Mouse (Mus musculus) heart, embryonic 14.5 days (tissue): ENCODE measurements around the gene St6gal1. TPM values are rescaled to one million over a fixed set of nuclear protein-coding genes. Genes with fewer than 3 reads are reported as not detected.

Experiments
- ATAC-seq: fragments of 200-750 bp; cut with Nextera tagmentation; 2 replicates; pipeline ENCODE4 v1.8.0; 2017; ENCODE audit warnings: low read depth, moderate TSS enrichment; ENCODE audit not compliant: insufficient number of reproducible peaks, insufficient read depth, low FRiP score
- H3K27ac ChIP-seq, 2 experiments: fragments of 200-500 bp in 1 of 2; fragments of 300-500 bp in 1 of 2; sonication (generic) in 1 of 2; replicated peaks in 1 of 2; 2 replicates each; pipeline ENCODE4 v1.5.1; 2012 to 2014; ENCODE audit warnings: low read depth in 2 of 2, low read length in 2 of 2, control low read depth in 1 of 2, mild to moderate bottlenecking in 1 of 2, mixed read lengths in 1 of 2; ENCODE audit not compliant: control insufficient read depth in 1 of 2, insufficient read depth in 1 of 2
- H3K27me3 ChIP-seq: fragments of 300-500 bp; sonication (generic); 2 replicates; pipeline ENCODE4 v1.6.1; 2014; ENCODE audit warnings: mild to moderate bottlenecking, low read length, control low read depth; ENCODE audit not compliant: control insufficient read depth, insufficient read depth
- H3K36me3 ChIP-seq: fragments of 300-500 bp; sonication (generic); 2 replicates; pipeline ENCODE4 v1.6.1; 2014; ENCODE audit warnings: mild to moderate bottlenecking, control low read depth, low read length, mixed read lengths; ENCODE audit not compliant: control insufficient read depth, insufficient read depth
- H3K4me1 ChIP-seq, 2 experiments: fragments of 200-500 bp in 1 of 2; fragments of 300-500 bp in 1 of 2; sonication (generic) in 1 of 2; 2 replicates each; pipeline ENCODE4 v1.6.1; 2012 to 2014; ENCODE audit warnings: low read length in 2 of 2, control low read depth in 1 of 2, mixed read lengths in 1 of 2; ENCODE audit not compliant: control insufficient read depth in 2 of 2, insufficient read depth in 2 of 2
- H3K4me2 ChIP-seq: fragments of 300-500 bp; sonication (generic); 2 replicates; pipeline ENCODE4 v1.6.1; 2014; ENCODE audit warnings: mild to moderate bottlenecking, low read length
- H3K4me3 ChIP-seq, 2 experiments: fragments of 200-500 bp in 1 of 2; fragments of 300-500 bp in 1 of 2; sonication (generic) in 1 of 2; 2 replicates each; pipeline ENCODE4 v1.5.1; 2012 to 2014; ENCODE audit warnings: low read length in 2 of 2, mild to moderate bottlenecking in 2 of 2, control low read depth in 1 of 2, low read depth in 1 of 2, moderate library complexity in 1 of 2; ENCODE audit not compliant: control insufficient read depth in 1 of 2, insufficient read depth in 1 of 2
- H3K9ac ChIP-seq: fragments of 300-500 bp; sonication (generic); 2 replicates; pipeline ENCODE4 v1.6.1; 2014; ENCODE audit warnings: mild to moderate bottlenecking, low read length
- H3K9me3 ChIP-seq: fragments of 300-500 bp; sonication (generic); 2 replicates; pipeline ENCODE4 v1.6.1; 2016; ENCODE audit warnings: low read length, control low read depth; ENCODE audit not compliant: control insufficient read depth
- WGBS: fragments of 180-500 bp; shearing (Covaris S2); extraction: QIAGEN DNeasy Blood & Tissue Kit; methylation state at CpG from one replicate; pipeline ENCODE4 v1.1.7; 2014; 5-methylcytosine and 5-hydroxymethylcytosine counted together
- polyA plus RNA-seq: library from polyadenylated mRNA; unstranded; fragments of >200 nt; fragmentation: Nextera tagmentation; extraction: Ambion mirVana; gene quantifications from 2 replicates; pipeline ENCODE4 v1.2.1, GENCODE M21; 2014

St6gal1 gene
- polyA plus RNA-seq, 1 experiment from 2014 or later = 16.2 TPM

- 28% methylated on average over 3 of the region's 3 CpGs for WGBS
- H3K27me3 ChIP-seq = peaks cover 18% of the 10 kb centered on the region
- H3K4me2 ChIP-seq = peak overlapping the region; percentile 3; the same call in 1 of the 2 replicates
- no peak overlapping the region for H3K4me3 ChIP-seq
- peaks cover 32 to 33% of the 10 kb centered on the region in 2 experiments for H3K4me1 ChIP-seq
- H3K9me3 ChIP-seq = no peaks in the 10 kb centered on the region
- no peak overlapping the region for H3K27ac ChIP-seq
- ATAC-seq = no peak
- no peak overlapping the region for H3K9ac ChIP-seq
- peaks cover 4% of the 10 kb centered on the region; the same call in 1 of the 2 replicates for H3K36me3 ChIP-seq
Measured at GRCm38 (mm10) chr16:23259580-23259979, 35.0 kb downstream of the St6gal1 start.

DNA sequence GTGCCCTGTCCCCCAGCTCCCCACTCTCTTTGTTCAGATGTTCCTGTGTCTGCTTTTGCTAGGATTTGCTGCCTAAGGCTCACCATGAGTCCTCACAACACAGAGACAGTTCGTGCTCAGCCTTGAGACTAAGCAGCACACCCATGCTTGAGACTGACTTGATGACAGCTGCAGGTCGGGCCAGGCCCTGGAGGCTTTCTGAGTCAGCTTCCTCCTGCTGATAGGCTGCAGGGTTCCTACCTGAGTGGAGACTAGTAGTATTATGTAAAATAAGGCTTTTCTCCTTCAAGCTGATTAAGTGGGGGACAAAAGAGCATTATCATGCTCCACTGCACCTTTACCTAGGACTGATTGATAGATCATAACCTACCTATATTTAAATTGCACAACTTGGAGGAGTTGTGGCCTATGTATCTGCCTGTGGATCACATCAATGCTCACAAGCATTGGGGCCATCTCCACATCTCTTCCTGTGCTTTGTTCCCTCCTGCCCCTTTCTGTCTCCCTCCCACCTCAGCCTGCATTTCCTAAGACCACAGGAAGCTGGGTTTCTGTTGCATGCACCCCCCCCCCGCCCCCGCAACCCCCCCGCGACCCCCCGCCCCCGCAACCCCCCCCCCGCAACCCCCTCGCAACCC lies 37.7 kb downstream of the St6gal1 start:
- H3K4me1 ChIP-seq = peaks cover 30% of the 10 kb centered on the region in 2 experiments
- H3K9me3 ChIP-seq = no peaks in the 10 kb centered on the region
- no peak overlapping the region for H3K4me2 ChIP-seq
- 5% methylated on average over 9 of the region's 10 CpGs for WGBS
- ATAC-seq = 0 out of 2 replicates have a peak, but pooled peaks have one; percentile 37
- no peak overlapping the region for H3K27ac ChIP-seq
- peaks cover 8% of the 10 kb centered on the region for H3K36me3 ChIP-seq
- H3K4me3 ChIP-seq = no peak overlapping the region
- peaks cover 26% of the 10 kb centered on the region for H3K27me3 ChIP-seq
- no peak overlapping the region for H3K9ac ChIP-seq

DNA sequence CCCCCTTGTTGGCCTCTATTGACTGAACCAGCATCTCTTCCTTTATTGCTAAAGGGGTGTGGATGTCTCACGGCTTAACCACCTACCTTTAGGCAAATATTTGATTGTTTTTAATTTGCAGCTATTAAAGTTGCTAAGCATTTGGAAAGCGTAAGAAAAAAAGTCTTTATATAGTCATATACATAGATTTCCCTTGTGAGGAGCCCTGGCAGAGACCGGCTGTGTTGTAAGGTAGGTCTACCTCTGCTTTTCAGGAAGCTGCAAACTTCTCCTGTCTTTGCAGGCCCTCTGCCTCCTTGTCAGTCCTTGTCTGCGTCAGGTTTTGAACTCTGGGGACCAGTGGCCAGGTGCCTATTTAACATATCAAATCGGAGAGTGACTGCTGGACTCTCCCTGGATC lies 38.3 kb downstream of the St6gal1 start:
- Histone ChIP-seq H3K27ac (no peak overlapping the region), H3K4me1 (peaks cover 27 to 28% of the 10 kb centered on the region in 2 experiments), H3K4me2 (no peak overlapping the region), H3K9me3 (no peaks in the 10 kb centered on the region), H3K9ac (no peak overlapping the region), H3K36me3 (peaks cover 8% of the 10 kb centered on the region; the same call in 1 of the 2 replicates), H3K4me3 (no peak overlapping the region), H3K27me3 (peaks cover 22% of the 10 kb centered on the region)
- no peak for ATAC-seq
- 51% methylated on average over 5 of the region's 5 CpGs for WGBS

DNA sequence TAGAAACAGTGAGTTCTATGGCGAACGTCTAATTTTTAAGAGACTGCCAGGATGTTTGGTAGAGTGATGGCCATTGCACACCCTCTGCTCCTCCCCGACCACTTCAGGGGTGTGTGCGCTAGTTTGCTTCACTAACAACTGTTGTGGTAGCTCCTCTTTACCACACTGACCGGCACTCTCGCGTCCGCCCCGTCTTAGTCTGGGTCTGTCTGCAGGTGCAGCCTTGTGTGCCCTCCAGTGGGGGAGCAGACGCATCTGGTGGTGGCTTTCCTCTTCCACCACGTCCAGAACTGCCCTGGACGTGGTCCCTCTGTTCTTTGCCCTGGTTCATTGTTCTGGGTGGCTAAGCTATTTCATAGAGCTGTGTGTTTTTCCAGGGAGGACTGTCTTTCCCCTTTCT lies 40.5 kb downstream of the St6gal1 start:
- ATAC-seq = no peak
- Histone ChIP-seq H3K27me3 (peaks cover 29% of the 10 kb centered on the region), H3K9me3 (no peaks in the 10 kb centered on the region), H3K36me3 (peaks cover 8% of the 10 kb centered on the region; the same call in 1 of the 2 replicates), H3K27ac (no peak overlapping the region), H3K9ac (no peak overlapping the region), H3K4me1 (peaks cover 20 to 23% of the 10 kb centered on the region in 2 experiments), H3K4me2 (no peak overlapping the region), H3K4me3 (no peak overlapping the region)
- WGBS = 90% methylated on average over 12 of the region's 12 CpGs

DNA sequence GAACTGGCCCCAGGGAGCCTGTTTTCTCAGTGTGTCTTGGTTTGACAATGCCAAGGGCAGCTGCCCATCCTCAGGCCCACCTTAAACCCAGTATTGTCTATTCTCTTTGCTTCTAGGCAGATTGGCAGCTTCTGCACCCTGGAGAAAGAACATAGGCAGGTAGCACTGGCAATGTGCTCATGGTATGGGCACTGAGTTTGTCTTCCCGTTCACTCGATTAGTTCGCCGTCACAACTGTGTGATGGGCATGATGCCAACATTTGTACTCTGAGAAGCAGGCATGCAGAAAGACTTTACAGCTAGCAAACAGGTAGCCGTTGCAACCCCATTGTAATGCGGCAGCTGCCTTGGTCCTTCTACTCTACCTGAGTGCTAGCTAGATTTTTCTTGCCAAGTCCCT lies 40.9 kb downstream of the St6gal1 start:
- Histone ChIP-seq H3K9me3 (no peaks in the 10 kb centered on the region), H3K4me3 (no peak overlapping the region), H3K4me1 (peaks cover 25 to 28% of the 10 kb centered on the region in 2 experiments), H3K9ac (no peak overlapping the region), H3K36me3 (peaks cover 8% of the 10 kb centered on the region; the same call in 1 of the 2 replicates), H3K27me3 (peaks cover 25% of the 10 kb centered on the region), H3K27ac (no peak overlapping the region), H3K4me2 (no peak overlapping the region)
- WGBS = 67% methylated on average over 6 of the region's 6 CpGs
- no peak for ATAC-seq

DNA sequence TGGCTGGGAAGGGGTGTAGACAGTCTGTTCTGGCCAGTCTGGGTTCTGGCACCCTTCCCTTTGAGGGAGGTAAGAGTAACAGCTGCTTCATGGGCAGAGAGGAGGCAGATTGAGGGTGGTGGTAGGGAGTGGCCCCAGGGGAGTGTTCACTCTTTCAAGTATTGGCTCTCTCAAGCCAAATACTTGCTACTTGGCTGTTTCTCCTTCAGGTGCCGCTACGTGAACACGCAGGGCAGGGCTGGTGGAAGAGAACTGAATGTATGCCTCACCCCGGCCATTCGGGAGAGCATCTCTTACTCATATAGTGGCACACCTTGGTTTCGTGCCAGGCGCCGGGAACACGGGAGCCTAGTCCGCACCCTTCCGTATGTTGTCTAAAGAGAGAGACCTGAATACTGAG lies 41.8 kb downstream of the St6gal1 start:
- Histone ChIP-seq H3K36me3 (peaks cover 8% of the 10 kb centered on the region; the same call in 1 of the 2 replicates), H3K4me3 (no peak overlapping the region), H3K27ac (no peak overlapping the region), H3K4me2 (no peak overlapping the region), H3K4me1 (peaks cover 25 to 36% of the 10 kb centered on the region in 2 experiments), H3K9me3 (no peaks in the 10 kb centered on the region), H3K9ac (no peak overlapping the region), H3K27me3 (peaks cover 23% of the 10 kb centered on the region)
- ATAC-seq = no peak
- 93% methylated on average over 11 of the region's 11 CpGs for WGBS

- Histone ChIP-seq H3K9me3 (no peaks in the 10 kb centered on the region), H3K27me3 (peaks cover 22% of the 10 kb centered on the region), H3K27ac (no peak overlapping the region), H3K36me3 (peaks cover 8% of the 10 kb centered on the region; the same call in 1 of the 2 replicates), H3K4me2 (no peak overlapping the region), H3K4me1 (peaks cover 22 to 36% of the 10 kb centered on the region in 2 experiments), H3K9ac (no peak overlapping the region), H3K4me3 (no peak overlapping the region)
- WGBS = 81% methylated on average over 4 of the region's 4 CpGs
- ATAC-seq = no peak
Measured at GRCm38 (mm10) chr16:23266896-23267295, 42.4 kb downstream of the St6gal1 start.
